Mouse (Mus musculus): ENCODE measurements around the gene Dennd1a. TPM values are rescaled to one million over a fixed set of nuclear protein-coding genes. Genes with fewer than 3 reads are reported as not detected.
A peak's percentile ranks its signal among the peaks of the same experiment; 100 is the strongest.

Dennd1a gene
- total RNA-seq, 4 experiments from 2014 or later: 70.3 to 95.1 (median 85.8) TPM

DNA sequence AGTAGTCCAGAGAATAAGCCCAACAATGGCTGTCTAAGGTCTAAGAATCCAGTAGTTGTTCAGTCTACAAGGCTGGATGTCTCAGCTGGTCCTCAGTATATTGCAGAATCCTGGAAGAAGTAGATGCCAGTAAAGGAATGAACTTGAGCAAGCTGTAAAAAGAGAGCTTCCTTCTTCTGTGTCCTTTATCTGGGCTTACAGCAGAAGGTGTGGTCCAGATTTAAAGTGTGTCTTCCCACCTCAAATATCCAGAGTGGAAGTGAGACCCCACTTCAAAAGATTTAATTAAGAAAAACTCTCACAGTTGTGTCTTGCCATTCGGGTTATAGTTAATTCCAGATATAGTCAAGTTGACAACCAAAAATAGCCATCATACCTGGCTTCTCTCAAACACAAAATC, 162.5 kb downstream of the Dennd1a start:
- no peak for DNase-seq (ENCODE audit: low spot score in 2 of 2)

- DNase-seq (ENCODE audit: low spot score in 2 of 2): no peak
Observed at GRCm38 (mm10) chr2:38115000-38115399, 172.2 kb downstream of the Dennd1a start.

DNA sequence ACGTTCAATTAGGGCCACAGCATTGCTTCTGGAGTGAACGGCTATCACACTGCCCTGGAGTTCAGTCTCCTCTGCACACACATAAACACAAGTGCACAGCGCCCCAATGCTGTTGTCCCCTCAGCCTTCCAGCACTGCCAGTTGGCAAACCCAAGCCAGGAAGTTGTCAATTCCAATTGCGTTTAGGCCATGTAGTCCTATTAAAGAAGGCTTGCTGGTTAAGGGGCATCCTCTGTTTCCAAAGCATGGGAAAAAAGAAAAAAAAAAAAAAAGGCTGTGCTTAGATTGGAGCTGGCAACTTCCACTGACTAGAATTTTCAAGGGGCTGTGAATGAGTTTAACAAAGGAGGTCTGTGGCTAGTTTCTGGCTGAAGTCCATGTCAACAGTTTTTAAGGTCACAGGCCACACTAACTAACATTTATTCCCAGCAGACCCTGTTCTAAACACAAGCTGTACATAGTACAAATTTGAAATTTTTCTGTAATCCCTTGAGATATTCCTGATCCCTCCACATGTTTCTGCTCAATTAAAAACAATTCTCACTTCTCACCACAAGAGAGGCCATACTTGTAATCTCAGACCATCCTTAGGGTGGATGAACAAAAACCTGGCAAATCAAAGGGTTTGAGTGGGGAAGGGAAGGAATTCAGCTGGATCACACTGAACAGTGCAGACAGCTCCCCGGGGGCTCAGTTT, 175.4 kb downstream of the Dennd1a start:
- peak; percentile 50 to 64 for DNase-seq (ENCODE audit: low spot score in 2 of 2)

DNA sequence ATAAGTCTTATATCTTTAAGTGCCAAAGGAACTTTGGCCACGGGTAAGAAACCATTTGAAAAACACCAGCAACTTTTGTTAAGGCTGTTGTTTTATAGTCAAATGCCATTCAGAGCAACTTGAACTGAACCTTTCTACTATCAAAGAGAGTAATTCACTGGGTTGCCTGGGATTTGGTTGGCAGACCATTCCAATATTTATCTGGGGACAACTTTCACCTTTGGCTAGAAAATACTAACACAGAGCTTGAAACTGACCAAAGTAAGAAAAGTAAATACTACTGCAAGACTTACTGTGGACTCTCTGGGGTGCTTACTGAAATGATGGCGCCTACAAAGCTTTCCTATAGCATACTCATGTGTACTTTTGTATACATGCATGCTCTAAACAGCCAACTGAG, 178.6 kb downstream of the Dennd1a start:
- peak in 1 of 2 experiments; percentile 18 for DNase-seq (ENCODE audit: low spot score in 2 of 2)

- no peak for DNase-seq (ENCODE audit: low spot score in 2 of 2)
Observed at GRCm38 (mm10) chr2:38102674-38103073, 184.5 kb downstream of the Dennd1a start.

DNA sequence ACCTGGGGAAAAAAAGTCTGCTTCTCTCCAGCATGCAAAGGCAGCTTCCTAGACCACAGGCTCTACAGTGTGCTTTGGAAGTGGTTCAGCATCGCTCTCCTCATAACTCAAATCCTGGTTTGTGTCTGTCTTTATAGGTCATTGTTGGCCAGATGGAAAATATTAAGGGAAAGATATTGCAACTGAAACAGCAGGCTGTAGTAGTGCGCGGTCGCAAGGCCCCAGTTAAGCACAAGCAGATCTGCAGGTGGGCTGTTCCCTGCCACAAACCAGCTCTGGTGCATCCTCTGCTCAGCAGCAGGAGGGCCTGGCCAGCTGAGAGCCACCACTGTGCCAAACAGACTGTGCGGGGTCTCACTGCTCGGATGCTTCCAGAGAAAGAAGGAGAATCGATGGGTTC, 186.9 kb downstream of the Dennd1a start:
- peak; percentile 22 to 31 for DNase-seq (ENCODE audit: low spot score in 2 of 2)

GRCm38 (mm10) chr2:38099120-38099773, 187.9 kb downstream of the Dennd1a start:
- DNase-seq (ENCODE audit: low spot score in 2 of 2): peak in 1 of 2 experiments; percentile 23

GRCm38 (mm10) chr2:38097469-38097868, 189.7 kb downstream of the Dennd1a start:
- no peak for DNase-seq (ENCODE audit: low spot score in 2 of 2)

GRCm38 (mm10) chr2:38096328-38096727, 190.9 kb downstream of the Dennd1a start:
- DNase-seq (ENCODE audit: low spot score in 2 of 2): no peak

DNA sequence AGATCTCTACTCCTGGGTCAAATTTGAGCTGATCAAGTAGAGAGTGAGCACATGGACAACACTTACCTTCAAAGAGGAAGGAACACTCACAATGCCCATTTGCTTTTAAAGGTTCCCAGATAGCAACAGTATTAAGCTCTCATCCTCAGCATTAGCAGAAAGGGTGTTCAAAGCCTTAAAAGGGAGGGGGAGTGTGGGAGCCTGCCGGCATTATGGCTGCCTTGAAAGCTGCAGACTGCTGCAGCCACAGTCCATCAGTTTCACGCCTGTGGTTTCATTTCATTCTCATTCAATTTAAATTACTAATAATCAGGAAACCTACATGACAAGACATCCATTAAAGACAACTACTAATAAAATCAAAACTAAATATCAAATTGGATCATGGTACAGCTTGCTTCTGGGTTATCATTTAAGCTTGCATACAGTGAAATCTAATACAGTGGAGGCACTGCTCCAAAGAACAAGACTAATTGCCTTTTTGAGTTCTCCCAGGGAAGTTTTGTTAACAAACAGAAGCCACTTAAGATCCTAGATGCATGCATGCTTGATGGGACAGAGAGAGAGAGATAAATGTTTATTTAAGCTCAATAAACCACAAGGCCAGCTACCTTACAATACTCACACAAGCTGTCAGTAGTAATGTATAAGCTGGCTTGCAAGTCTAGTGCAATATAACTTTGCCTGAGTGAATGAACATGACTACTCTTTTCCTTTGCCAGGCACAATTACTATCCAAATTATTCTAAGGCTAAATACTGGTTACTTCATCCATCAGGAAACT, 192.6 kb downstream of the Dennd1a start:
- no peak for DNase-seq (ENCODE audit: low spot score in 2 of 2)

- DNase-seq (ENCODE audit: low spot score in 2 of 2): no peak
Observed at GRCm38 (mm10) chr2:38093968-38094367, 193.2 kb downstream of the Dennd1a start.

GRCm38 (mm10) chr2:38093242-38093641, 193.9 kb downstream of the Dennd1a start:
- DNase-seq (ENCODE audit: low spot score in 2 of 2): no peak

DNA sequence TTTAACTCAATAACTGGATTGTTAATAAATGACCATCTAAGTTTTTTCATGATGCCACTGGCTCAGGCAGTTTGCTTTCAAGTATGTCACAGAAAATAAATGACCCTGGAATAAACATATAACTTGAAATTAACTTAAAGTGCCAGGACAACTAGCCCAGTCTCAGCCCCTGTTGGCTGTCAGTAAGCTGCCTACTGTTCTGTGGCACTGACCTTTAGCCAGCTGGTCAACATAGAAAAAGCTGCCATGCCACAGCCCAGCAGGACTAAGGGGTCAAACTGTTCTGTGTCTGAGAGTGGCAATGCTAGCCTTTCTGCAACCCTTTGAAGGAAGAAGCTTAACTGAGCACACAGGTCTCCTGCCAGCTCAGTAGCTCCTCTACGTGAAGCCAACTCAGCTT, 198.8 kb downstream of the Dennd1a start:
- no peak for DNase-seq (ENCODE audit: low spot score in 2 of 2)

DNA sequence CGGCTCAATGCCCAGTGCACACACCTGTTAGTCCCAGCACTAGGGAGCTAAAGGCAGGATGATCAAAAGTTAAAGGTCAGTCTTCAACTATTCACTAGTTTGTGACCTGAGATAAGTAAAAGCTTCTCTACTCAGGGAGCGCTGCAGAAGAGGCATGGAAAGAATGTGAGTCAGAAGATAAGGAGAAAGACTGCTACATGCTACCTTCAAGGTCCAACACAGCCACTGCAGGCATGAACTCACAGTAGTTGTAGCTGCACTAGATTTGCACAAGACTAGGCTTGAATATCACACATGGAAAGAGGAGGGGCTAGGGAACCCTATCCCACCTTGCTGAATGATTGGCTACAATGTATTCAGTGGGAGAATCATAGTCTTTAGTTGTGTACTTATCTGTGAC, 202.1 kb downstream of the Dennd1a start:
- no peak for DNase-seq (ENCODE audit: low spot score in 2 of 2)

GRCm38 (mm10) chr2:38083251-38083650, 203.9 kb downstream of the Dennd1a start:
- no peak for DNase-seq (ENCODE audit: low spot score in 2 of 2)

DNA sequence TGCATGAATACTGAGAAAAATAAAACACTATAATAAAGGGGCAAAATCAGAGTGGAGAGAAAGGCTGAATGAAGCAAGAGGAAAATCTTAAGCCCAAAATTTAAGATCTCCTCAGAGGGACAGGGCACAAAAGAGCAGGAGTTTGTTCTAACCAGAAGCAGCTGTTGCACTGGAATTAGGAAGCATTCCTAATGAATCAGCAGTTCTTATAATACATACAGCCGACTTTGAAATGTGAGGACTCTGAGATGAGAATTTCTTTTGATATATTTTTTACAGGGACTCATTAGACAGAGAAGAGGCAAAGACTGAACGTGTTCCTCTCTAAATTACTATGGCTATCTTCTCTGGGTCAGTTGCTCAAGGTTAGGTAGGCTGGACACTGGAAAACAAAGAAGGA, 212.7 kb downstream of the Dennd1a start:
- DNase-seq (ENCODE audit: low spot score in 2 of 2): no peak

- DNase-seq (ENCODE audit: low spot score in 2 of 2): no peak
Observed at GRCm38 (mm10) chr2:38072061-38072460, 215.1 kb downstream of the Dennd1a start.

DNA sequence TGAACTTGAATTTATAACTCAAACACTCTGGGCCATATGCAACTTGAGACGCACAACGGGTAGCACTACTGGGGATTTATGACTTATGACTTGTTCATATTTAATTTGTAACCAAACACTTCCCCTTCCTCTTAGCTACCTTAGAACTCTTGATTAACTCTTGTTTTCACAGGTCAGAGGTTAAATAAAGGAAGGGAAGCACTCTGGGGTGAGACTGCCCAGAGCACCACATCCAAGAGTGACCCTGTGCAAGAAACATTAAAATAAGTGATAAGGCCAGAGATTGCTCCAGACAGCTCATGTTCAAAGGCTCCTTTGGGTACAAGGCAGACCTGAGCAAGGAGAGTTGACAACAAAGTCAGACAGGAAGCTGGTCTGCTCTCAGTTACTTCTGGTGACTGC, 219.0 kb downstream of the Dennd1a start:
- DNase-seq (ENCODE audit: low spot score in 2 of 2): no peak

DNA sequence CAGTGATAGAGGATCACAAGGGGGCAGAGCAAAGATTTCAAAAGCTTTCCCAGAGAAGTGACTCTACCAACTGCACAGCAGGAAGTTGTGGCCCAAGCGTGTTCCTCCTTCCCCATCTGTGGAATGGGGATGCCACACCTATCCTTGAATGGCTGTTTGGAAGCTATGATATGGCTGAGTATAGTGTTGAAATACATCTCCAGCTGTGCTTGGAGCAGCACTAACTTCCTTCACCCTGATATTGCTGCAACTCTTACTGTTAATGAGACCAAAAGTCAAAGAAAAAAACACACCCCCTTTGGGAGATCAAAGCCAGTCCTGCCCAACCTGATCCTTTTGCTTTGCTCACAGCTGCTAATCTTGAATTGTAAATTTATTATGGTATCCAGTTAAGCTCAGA, 221.3 kb downstream of the Dennd1a start:
- no peak for DNase-seq (ENCODE audit: low spot score in 2 of 2)

DNA sequence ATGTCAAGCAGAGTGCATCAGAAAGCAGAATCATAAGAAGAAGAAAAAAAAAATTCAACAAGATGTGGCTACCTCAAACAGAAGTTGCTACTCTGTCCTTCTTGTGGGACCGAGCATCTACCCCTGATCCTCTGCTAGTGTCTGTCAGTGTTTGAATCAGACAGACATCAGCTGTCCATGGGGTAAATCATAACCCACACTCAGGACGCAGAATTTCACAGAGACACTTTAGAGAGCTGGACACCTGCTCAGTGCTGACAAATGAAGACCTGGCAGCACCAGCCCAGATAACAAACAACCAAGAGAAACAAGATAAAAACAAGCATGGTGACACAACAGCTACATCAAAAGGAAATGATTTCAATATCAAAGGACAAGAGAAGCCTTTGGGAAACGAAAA, 222.9 kb downstream of the Dennd1a start:
- DNase-seq (ENCODE audit: low spot score in 2 of 2): no peak

DNA sequence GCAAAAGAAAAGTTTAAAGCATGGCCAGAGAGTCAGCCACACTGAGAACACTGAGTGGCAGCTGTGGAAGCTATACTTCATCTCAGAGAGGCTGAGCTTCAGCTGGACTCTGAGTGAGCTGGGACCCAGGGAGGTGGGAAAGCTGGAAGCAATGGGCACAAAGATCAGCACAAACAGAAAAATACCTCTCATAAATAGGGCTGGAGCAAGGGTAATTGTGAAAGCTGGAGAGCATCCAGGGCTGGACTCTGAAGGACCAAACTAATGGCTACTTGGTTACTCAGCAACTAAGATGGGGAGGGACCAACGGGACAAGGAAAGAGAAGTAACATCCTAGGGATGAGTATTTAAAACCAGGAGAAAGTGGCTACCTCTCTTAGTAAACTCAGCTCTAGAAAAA, 225.0 kb downstream of the Dennd1a start:
- DNase-seq (ENCODE audit: low spot score in 2 of 2): no peak

DNA sequence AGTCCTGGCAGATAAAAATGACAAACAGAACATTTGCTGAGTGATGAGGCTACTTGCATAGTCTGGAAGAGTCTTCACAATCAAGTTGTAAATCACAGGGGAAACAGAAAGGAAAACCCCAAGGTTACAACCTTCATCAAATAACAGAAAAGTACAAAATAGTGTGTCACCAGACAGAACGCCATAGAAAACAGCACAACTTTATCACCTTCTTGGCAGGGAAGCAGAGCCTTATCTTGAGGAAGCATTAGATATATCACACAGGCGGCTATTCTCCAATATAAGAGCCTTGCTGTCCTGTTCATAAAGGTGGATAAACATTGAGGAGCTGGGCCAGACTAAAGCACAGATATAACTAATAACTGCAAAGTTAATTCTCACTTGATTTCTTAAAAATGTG, 225.7 kb downstream of the Dennd1a start:
- DNase-seq (ENCODE audit: low spot score in 2 of 2): no peak

Data from layer of hippocampus, adult 8-10 months (tissue).